In genomic region chr11:28883106-28883505, GRCm38 (mm10) we compare ENCODE assay signal across 22 mouse cellular contexts. TPM values are rescaled to one million over a fixed set of nuclear protein-coding genes. Genes with fewer than 3 reads are reported as not detected.
DNase-seq lines count a peak whose midpoint lies in the region; TF ChIP-seq lines count a peak whose summit lies in the region.
"Had no signal": no experiment of that assay in that cellular context is flagged by ENCODE, and none has a peak within 500 bp of the region (broad histone marks: within the 10 kb centered on the region; RNA-seq: fewer than 3 reads in every experiment).

No protein-coding gene starts in this region.

- no peak for TF ChIP-seq CTCF in testis, adult 2 months (IDR thresholded peaks at IDR 0.05; ENCODE audit: control insufficient read depth, insufficient read depth, insufficient replicate concordance, low read depth, low read length)

- no peaks in the 10 kb centered on the region for H3K4me1 ChIP-seq in testis, adult 2 months (ENCODE audit: control insufficient read depth, insufficient read depth, low read length)
- H3K4me1 ChIP-seq: embryonic facial prominence, embryonic 15.5 days; forebrain, embryonic 12.5 days had no signal

- no peaks in the 10 kb centered on the region for H3K27me3 ChIP-seq in testis, adult 2 months (ENCODE audit: control insufficient read depth, insufficient read depth, low read length)
- H3K27me3 ChIP-seq: embryonic facial prominence, embryonic 13.5 days; embryonic facial prominence, embryonic 15.5 days; forebrain, embryonic 12.5 days had no signal

- no peak for DNase-seq in testis, postnatal 10 days (ENCODE audit: low spot score)
- DNase-seq in Muller cell, postnatal 12 days (ENCODE audit: inconsistent ontology term): peak; percentile 56
- peak; percentile 7 for DNase-seq in skeletal muscle tissue, adult 2 months (ENCODE audit: low read depth, low spot score)
- DNase-seq in lung, postnatal 25 days (ENCODE audit: low spot score): no peak
- DNase-seq in gastrocnemius, postnatal 10 days: no peak
- DNase-seq in thymus, postnatal 36 days: no peak
- DNase-seq: adrenal gland, adult 2 months; adrenal gland, postnatal 10 days; adrenal gland, postnatal 25 days; cerebellum, adult 11-12 months; cerebellum, adult 2 months; cerebellum, adult 9-11 months; cerebellum, postnatal 14 days; cerebellum, postnatal 36 days; embryo, embryonic 11 days had no signal

- no peaks in the 10 kb centered on the region for H3K36me3 ChIP-seq in testis, adult 2 months (ENCODE audit: control insufficient read depth, insufficient read depth, low read length)
- H3K36me3 ChIP-seq: embryonic facial prominence, embryonic 15.5 days; forebrain, embryonic 10.5 days; forebrain, embryonic 12.5 days had no signal

- H3K4me3 ChIP-seq in testis, adult 2 months (ENCODE audit: control insufficient read depth, low read depth, low read length): peak overlapping the region; percentile 36
- H3K4me3 ChIP-seq: embryonic facial prominence, embryonic 13.5 days; embryonic facial prominence, embryonic 15.5 days; erythroblast, embryonic 14.5 days; forebrain, embryonic 10.5 days; forebrain, embryonic 12.5 days had no signal

- no peak for TF ChIP-seq POLR2A in testis, adult 2 months (IDR thresholded peaks at IDR 0.05; ENCODE audit: control insufficient read depth, low read depth, low read length)

- no peak overlapping the region for H3K27ac ChIP-seq in testis, adult 2 months (ENCODE audit: control insufficient read depth, insufficient read depth, low read depth, low read length)
- H3K27ac ChIP-seq: embryonic facial prominence, embryonic 13.5 days; embryonic facial prominence, embryonic 15.5 days; forebrain, embryonic 10.5 days; forebrain, embryonic 12.5 days had no signal

RNA-seq across cellular contexts. Expression of gene Efemp1, which starts 30.1 kb away (rescaled TPM):
- 2.8 and 3.3 TPM in 2 replicates for polyA plus RNA-seq in testis, adult 2 months (2012; rRNA removed)
- 10 to 100 TPM; 14.9 to 19.6 TPM for total RNA-seq in gastrocnemius, postnatal 10 days (2021)
- total RNA-seq: common myeloid progenitor, adult 5-6 weeks had no signal
- polyA plus RNA-seq: erythroblast, embryonic 14.5 days had no signal

Comparison
In these comparisons a context has a peak if more than half of its experiments do, and no peak if none do; other contexts are left out.
1. DNase-seq: peak in Muller cell, postnatal 12 days (single experiment) and skeletal muscle tissue, adult 2 months (single experiment); none in testis, postnatal 10 days (single experiment), lung, postnatal 25 days (single experiment), gastrocnemius, postnatal 10 days (single experiment) and thymus, postnatal 36 days (0 of 2).